Mouse (Mus musculus): ENCODE measurements at regions not wholly inside any gene's neighbourhood (a gene's known extent, or its start where the extent isn't known, plus 50 kb on each side); places are given as distances from the start of the nearest gene placed in this dataset.
"Not testable (repeated sequence)": the region's sequence is repeated elsewhere in the genome, so short reads cannot be mapped to it uniquely, and the experiment has no call there.

DNA sequence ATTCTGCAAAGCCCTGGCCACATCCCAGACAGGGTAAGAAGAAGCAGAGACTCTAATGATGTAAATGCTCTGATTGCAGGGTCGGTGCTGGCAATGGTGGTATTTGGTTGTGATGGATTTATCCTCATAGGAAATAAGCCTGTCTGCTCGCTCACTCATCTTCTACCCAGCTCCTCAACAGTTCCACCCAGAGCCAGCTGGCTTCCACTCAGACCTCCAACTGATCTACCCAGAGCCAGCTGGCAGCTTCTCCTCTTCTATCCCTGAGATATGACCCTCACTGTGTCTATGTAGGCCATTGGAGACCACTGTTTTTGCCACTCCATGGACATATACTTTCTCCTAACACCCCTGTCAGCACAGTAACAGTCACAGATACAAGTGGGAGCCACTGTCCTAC, 231.4 kb downstream of the Lpin1 start:
- no peak for ATAC-seq (replicated peaks; ENCODE audit: low FRiP score, poor library complexity, severe bottlenecking)

- ATAC-seq (replicated peaks; ENCODE audit: low FRiP score, poor library complexity, severe bottlenecking), result no peak
Observed at GRCm38 (mm10) chr12:16378501-16378900, 232.3 kb downstream of the Lpin1 start.

DNA sequence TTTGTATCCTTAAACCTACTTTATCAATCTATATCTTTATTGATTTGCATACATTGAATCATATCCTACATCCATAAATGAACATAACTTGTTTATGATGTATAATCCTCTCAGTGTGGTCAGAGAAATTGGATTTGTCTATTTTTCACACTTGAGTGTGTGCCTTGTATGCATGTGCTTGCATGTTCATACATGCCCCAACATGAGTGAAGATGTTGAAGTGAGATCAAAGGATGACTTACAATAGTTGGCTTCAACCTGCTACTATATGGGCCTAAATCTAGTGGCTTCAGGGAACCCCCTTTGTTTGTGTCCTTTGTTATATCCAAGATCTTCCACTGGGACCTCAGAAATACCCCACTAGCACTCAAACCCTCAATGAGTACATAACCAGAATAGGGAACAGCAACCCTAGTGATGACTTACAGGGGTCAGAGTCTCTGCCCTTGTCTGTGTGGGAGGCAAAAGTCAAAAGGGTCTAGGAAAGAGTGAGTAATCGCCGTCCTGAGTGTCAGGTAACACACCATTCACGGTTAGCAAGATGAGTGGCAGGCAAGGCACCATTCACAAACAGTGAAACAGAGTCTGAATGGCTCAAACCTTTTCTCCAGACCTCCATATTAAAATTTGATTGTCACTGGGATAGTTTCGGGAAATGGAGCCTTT, 236.3 kb downstream of the Lpin1 start:
- no peak for ATAC-seq (replicated peaks; ENCODE audit: low FRiP score, poor library complexity, severe bottlenecking)

DNA sequence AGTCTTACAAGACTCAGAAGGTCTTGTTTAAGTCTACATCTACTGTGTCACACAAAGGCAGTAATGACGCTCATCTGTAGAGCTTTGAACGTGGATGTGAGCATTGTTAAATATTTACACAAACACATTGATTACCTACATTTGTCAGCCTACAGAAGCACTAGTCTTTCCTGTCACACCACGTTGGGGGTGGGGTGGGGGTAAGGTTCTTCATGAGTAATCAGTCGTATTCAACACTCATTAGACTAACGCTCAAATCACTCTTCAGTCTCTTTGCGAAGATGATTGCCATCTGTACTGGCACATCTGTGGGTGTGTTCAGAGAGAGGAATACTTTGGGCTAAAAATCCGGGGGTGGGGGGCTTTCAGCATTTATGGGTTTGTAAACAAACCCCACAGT, 240.7 kb downstream of the Lpin1 start:
- ATAC-seq (replicated peaks; ENCODE audit: low FRiP score, poor library complexity, severe bottlenecking), result no peak

DNA sequence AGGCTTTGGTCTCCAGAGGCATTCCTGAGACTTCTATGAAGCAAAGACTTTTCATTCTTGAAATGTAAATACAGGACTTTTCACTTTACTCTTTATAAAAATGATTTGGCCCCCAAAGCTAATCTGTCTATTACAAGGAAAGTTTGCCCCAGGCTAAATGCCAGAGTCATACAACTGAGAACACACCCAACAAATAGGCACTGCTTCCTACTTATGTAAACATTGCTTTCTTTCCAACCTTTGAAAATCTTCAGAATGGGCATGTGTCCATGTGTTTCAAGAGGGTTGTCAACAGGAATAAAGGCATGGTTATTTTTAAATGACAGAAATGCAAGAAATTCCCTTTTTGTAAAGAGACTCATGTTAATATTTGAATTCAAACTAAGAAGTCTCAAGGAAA, 248.4 kb downstream of the Lpin1 start:
- ATAC-seq (replicated peaks; ENCODE audit: low FRiP score, poor library complexity, severe bottlenecking), result no peak

DNA sequence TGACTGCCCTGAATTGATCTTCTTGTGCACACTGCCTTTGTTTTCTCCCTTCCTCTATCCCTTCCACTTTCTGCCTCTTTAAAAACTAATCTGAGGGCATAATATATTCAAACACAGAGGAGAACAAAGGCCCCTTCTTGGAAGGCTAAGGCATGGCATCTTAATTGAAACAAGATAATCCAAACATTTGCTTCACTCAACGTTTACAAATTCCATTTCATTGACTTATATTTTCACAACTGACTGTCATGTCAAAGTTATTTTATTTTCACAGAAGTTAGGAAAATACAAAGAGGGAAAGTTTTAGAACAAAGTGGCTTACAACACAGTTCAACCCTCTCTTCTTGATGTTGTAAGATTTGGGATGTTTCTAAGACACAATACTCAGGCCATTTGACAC, 251.9 kb downstream of the Lpin1 start:
- ATAC-seq (replicated peaks; ENCODE audit: low FRiP score, poor library complexity, severe bottlenecking), result no peak

GRCm38 (mm10) chr12:16354711-16355110, 256.1 kb downstream of the Lpin1 start:
- ATAC-seq (replicated peaks; ENCODE audit: low FRiP score, poor library complexity, severe bottlenecking), result no peak

DNA sequence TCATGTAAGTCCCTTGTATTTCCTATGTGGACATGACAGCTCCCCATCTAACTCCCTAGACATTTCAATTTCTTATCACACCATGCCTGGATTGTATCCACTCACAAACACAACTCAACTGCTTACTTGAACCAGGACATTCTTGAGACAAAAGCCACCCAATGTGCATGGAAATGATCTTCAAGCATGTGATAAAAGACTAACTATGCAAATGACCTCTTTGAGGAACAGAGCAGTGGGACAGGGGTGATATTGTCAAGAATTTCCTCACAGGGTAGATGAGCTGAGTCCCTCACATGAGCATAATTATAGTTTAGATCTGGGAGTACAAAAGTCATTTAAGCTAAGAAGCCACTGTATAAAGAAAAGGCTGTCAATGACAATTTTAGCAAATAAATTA, 259.0 kb downstream of the Lpin1 start:
- no peak for ATAC-seq (replicated peaks; ENCODE audit: low FRiP score, poor library complexity, severe bottlenecking)

DNA sequence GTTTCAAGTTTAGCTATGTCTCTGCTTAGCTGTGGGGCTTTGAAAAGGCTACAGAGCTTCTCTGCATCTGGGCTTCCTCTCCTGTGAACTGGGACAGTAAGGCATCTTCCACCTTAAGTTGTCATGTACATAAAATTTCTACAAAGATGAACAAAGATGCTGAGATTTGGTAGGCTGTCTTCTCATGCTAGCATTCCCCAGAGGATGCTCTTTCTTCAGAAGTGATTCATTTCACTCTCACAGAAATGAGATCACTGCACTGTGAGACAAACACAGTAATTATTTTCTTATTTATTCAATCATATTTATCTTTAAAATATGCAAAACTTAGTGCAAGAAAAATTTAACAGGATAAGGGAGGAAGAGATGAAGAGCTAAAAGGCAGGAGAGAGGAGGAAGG, 261.5 kb downstream of the Lpin1 start:
- no peak for ATAC-seq (replicated peaks; ENCODE audit: low FRiP score, poor library complexity, severe bottlenecking)

- no peak for ATAC-seq (replicated peaks; ENCODE audit: low FRiP score, poor library complexity, severe bottlenecking)
Observed at GRCm38 (mm10) chr12:16344021-16344420, 266.7 kb downstream of the Lpin1 start.

- ATAC-seq (replicated peaks; ENCODE audit: low FRiP score, poor library complexity, severe bottlenecking), result not testable (repeated sequence)
Observed at GRCm38 (mm10) chr12:16342030-16342429, 268.7 kb downstream of the Lpin1 start.

- no peak for ATAC-seq (replicated peaks; ENCODE audit: low FRiP score, poor library complexity, severe bottlenecking)
Observed at GRCm38 (mm10) chr12:16331456-16331855, 279.3 kb downstream of the Lpin1 start.

DNA sequence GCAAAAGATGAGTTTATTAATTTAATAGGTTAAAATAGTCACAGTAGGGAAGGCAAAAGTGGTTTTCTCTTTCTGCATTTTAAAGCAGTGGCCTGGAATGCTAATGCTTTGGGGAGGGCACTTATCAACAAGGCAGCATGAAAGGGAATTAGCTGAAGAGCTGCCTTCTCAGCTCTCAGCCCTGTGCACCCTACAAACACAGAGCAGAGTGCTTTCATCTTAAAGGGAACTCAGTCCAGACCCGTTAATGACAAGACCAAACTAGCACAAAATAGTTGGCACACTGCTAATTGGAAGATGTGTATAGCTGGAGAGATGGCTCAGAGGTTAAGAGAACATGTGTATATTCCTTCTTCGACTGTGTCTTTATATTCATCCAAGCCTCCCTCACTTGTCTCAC, 281.6 kb downstream of the Lpin1 start:
- no peak for ATAC-seq (replicated peaks; ENCODE audit: low FRiP score, poor library complexity, severe bottlenecking)

GRCm38 (mm10) chr12:16320536-16321402, 290.0 kb downstream of the Lpin1 start:
- no peak for ATAC-seq (replicated peaks; ENCODE audit: low FRiP score, poor library complexity, severe bottlenecking)

- ATAC-seq (replicated peaks; ENCODE audit: low FRiP score, poor library complexity, severe bottlenecking), result no peak
Observed at GRCm38 (mm10) chr12:16308101-16308500, 302.7 kb downstream of the Lpin1 start.

- no peak for ATAC-seq (replicated peaks; ENCODE audit: low FRiP score, poor library complexity, severe bottlenecking)
Observed at GRCm38 (mm10) chr12:16304701-16305377, 305.9 kb downstream of the Lpin1 start.

DNA sequence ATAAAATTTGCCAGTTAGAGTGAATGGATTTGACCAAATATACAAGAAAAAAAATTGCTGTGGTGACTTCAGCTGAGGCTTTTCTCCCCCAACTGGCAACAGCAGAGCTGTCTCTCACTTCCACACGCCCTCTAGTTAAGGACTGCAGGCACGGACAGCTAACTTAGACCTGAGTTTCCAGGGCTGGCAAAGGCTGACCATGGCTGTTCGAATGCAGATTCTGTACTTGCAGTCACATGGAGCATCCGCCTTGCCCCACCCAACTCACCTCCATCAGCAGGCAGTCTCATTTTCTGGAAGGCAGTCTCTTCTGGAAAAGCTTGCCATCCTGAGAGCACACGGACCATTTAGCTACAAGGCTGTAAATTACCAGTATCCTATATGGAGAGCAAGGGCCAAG, 325.7 kb downstream of the Lpin1 start:
- no peak for ATAC-seq (replicated peaks; ENCODE audit: low FRiP score, poor library complexity, severe bottlenecking)

DNA sequence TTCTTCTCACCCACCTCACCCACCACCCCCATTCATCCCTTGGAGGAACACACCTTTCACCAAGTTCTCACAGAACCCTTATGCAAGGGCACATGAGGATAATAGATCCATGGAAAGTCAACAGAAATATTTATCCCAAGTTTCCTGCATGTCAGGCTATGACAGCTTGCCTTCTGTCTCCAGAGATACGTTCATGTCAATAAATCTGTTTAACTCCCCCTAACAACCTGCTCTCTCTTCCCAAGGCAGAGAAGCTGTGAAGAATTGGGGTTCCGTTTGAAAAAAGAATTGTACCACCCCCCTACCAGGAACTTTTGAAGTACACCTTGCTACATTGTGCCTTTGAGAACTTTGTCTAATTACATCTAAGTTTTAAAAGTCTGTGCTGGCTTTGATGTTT, 331.6 kb downstream of the Lpin1 start:
- ATAC-seq (replicated peaks; ENCODE audit: low FRiP score, poor library complexity, severe bottlenecking), result no peak

DNA sequence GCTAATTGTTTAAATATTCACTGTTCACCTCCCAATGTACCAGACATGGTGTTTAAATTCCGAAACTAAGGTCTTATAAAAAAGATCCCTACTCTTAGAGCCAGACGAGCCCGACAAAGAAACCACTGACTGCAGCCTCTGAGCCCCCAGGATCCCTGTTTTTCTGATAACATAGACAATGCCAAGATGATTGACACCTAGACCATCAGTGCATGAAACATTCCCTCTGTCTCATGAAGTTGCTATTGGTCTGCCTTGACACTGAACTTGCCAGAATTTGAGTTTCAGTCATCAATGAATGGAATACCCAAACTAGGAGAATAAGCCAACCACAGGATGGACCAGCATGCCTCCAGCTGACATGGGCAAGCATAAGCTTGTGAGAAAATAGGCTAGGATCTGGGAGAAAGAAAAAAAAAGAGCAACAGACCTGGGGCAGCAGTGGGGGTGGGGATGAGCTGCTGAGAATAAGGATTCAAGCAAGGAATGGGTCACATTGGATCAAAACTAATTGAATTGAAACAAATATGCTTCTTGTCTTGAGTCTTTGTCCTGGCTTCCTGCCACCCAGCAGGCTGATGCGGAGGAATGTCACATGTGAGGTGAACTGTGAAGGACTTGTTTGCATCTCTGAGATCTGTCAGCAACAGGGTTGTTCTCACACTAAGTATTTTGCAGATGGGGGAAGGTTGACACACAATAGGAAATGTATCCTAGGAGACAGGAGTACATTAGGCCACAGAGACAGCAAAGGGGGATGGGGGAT, 333.0 kb downstream of the Lpin1 start:
- no peak for ATAC-seq (replicated peaks; ENCODE audit: low FRiP score, poor library complexity, severe bottlenecking)

- no peak for ATAC-seq (replicated peaks; ENCODE audit: low FRiP score, poor library complexity, severe bottlenecking)
Observed at GRCm38 (mm10) chr12:16277144-16277543, 333.6 kb downstream of the Lpin1 start.
